Mouse (Mus musculus): Measurements from ENCODE around the gene Hoxa5.

Hoxa5 gene

GRCm38 (mm10) chr6:52203371-52204049 lies 877 bp downstream of the Hoxa5 start:
- in situ Hi-C loops (cut with MseI, MboI), result loop anchor here (10.0 to 25.0 kb wide), 3 partner anchors 199 to 591 kb away; no protein-coding TSS in a partner anchor

DNA sequence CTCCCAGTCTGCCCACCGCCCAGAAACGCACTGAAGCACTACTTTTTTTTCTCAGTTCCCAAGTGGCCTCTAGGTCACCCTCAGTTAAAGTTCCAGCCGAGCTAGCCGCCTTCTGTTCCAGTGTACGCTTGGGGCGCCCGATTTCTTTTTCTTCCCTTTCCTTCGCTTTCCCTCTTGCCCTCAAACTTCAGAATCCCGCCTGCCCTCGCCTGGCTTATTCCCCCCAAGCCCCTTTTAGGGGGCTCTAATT lies 1.3 kb downstream of the Hoxa5 start:
- in situ Hi-C loops (cut with MseI, MboI), result loop anchor here (10.0 to 25.0 kb wide), 3 partner anchors 198 to 591 kb away; no protein-coding TSS in a partner anchor

GRCm38 (mm10) chr6:52202362-52203120 lies 1.8 kb downstream of the Hoxa5 start:
- in situ Hi-C loops (cut with MseI, MboI), result loop anchor here (10.0 to 25.0 kb wide), 3 partner anchors 198 to 590 kb away; no protein-coding TSS in a partner anchor

GRCm38 (mm10) chr6:52201269-52201668 lies 3.1 kb downstream of the Hoxa5 start:
- in situ Hi-C loops (cut with MseI, MboI), result loop anchor here (10.0 to 25.0 kb wide), 3 partner anchors 196 to 589 kb away; no protein-coding TSS in a partner anchor

DNA sequence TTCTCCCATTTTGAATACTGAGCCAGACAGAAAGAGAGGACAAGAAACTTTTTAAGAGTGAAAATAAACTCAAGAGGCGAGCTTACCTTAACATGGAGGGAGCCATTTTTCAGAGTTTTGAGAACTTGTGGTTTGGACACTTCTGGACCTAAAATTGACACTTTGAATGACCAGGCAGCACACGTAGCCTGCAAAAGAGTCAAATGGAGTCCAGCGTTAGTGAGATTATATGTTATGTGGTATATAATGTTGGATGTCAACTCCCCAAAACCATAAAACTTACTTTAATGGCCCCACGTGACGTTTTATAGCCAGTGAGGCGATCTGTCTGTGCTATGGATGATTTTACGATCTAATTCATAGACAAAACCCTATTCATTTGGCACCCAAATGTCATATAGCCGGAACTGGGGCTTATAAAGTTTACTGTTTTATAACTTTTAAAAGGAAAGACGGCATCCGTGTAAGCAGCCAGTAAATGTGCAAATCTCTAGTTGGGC lies 3.6 kb downstream of the Hoxa5 start:
- in situ Hi-C loops (cut with MseI, MboI), result loop anchor here (10.0 to 25.0 kb wide), 3 partner anchors 196 to 588 kb away; no protein-coding TSS in a partner anchor

GRCm38 (mm10) chr6:52200073-52200750 lies 4.2 kb downstream of the Hoxa5 start:
- in situ Hi-C loops (cut with MseI, MboI), result loop anchor here (10.0 to 25.0 kb wide), 3 partner anchors 195 to 588 kb away; no protein-coding TSS in a partner anchor

GRCm38 (mm10) chr6:52197271-52197670 lies 7.1 kb downstream of the Hoxa5 start:
- in situ Hi-C loops (cut with MseI, MboI), result no loop called here

- in situ Hi-C loops (cut with MseI, MboI), result no loop called here
These were observed 7.6 kb downstream of the Hoxa5 start for GRCm38 (mm10) chr6:52196811-52197210.

- in situ Hi-C loops (cut with MseI, MboI), result no loop called here
These were observed 9.7 kb downstream of the Hoxa5 start for GRCm38 (mm10) chr6:52194690-52195089.

GRCm38 (mm10) chr6:52191860-52192550 lies 12.4 kb downstream of the Hoxa5 start:
- in situ Hi-C loops (cut with MseI, MboI), result no loop called here

DNA sequence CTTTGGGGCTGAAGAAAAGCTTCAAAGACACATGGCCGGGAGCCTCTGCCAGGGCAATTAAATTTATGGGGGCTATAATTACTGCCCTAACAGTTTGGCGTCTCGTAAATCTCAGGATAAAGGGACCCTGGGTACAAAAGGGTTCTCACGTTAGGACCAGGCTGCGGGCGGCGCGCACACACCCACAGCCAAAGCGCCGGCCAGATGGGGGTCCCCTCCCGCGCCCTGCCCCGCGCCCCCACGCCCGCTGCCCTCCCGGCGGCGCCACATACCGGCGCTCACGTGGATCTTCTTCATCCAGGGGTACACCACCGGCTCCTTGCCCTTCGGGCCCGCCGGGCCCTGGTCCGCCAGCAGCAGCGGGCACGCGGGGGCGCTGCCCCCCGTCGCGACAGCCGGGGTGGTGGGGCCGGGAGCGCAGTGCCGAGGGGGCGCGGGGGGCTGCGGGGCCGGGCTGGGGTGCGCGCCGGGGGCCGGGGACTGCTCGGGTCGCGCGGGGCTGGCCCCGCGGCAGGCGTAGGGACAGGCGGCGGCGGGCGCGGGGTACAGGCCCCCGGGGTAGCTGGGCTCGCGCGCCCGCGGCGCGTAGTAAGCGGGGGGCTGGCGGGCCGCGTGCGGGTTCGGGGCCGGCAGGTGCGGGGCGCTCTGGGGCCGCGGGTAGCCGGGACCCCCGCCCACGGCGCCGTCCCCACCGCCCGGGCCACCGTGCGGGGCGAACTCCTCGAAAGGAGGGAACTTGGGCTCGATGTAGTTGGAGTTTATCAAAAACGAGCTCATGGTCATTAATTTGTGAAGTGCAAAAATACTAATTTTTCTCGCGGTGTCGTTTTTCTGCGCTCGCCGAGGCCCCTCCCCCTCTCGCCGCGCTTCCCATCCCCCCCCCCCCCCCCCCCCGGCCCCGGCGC lies 13.2 kb downstream of the Hoxa5 start, which contains the start of gene Hoxa4:
Hoxa4 (minus strand) TSS at position 848 of the 905 bp plus-strand sequence.
- in situ Hi-C loops (cut with MseI, MboI), result no loop called here

- in situ Hi-C loops (cut with MseI, MboI), result no loop called here
These were observed 14.0 kb downstream of the Hoxa5 start for GRCm38 (mm10) chr6:52190410-52190809.

DNA sequence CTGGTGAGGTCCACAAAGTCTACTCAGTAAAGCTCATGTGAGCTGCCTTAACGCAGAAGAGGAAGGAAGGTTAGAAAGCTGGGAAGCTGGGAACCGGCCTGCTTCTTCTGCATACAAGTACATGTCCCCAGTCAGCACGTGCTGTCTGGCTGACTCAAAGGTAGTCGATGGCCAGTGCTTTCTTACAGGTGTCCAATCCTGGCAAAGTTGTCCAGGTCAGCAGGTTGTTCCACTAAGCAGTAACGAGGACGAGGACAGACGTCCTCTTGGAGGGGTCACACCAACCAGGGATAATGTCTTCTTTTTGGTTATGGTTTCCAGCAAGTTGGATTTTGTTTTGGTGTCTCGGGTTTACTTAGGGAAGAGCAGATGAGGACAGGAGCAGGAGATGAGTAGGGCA lies 14.5 kb downstream of the Hoxa5 start:
- in situ Hi-C loops (cut with MseI, MboI), result no loop called here

- in situ Hi-C loops (cut with MseI, MboI), result no loop called here
These were observed 15.2 kb downstream of the Hoxa5 start for GRCm38 (mm10) chr6:52189172-52189591.

DNA sequence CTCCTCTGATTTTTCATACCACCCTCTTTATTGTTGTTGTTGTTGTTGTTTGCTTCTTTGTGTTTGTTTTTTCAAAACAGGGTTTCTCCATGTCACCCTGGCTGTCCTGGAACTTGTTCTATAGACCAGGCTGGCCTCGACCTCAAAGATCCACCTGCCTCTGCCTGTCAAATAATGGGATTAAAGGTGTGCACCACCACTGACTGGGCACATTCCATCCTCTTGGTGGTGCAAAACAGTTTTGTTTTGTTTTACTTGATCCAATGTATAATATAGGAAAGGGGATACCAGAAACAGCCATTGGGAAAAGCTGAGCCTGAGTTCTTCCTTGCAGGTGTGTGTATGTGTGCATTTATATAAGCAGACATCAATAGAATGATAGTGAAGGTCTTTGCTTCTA lies 17.9 kb downstream of the Hoxa5 start:
- in situ Hi-C loops (cut with MseI, MboI), result no loop called here

- in situ Hi-C loops (cut with MseI, MboI), result no loop called here
These were observed 18.6 kb downstream of the Hoxa5 start for GRCm38 (mm10) chr6:52185834-52186233.

GRCm38 (mm10) chr6:52185222-52185621 lies 19.2 kb downstream of the Hoxa5 start:
- in situ Hi-C loops (cut with MseI, MboI), result no loop called here

DNA sequence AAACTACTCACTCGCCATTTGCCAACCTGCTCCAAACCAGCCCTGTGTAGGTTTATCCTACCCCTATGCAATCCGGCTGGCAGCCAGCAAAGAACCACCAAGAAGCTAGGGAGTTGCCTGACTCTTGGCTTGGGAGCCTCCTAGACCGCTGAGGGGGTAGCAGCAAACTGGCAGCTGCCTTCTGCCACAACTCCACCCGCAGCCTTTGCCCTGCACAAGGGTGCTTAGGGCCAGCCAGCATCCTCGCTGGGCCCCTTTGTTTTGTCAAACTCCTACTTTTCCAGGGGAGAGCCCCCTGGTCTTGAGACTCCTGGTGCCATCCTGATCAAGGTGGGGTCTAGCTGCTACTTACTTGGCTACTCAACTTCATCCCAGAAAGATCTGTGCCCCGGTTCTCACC lies 19.7 kb downstream of the Hoxa5 start:
- in situ Hi-C loops (cut with MseI, MboI), result no loop called here

GRCm38 (mm10) chr6:52183311-52184080 lies 20.9 kb downstream of the Hoxa5 start:
- in situ Hi-C loops (cut with MseI, MboI), result no loop called here

GRCm38 (mm10) chr6:52182793-52183192 lies 21.6 kb downstream of the Hoxa5 start:
- in situ Hi-C loops (cut with MseI, MboI), result no loop called here

Measured in mouse trophoblast stem cell (cell line).